Mouse (Mus musculus) liver, adult 2 months (tissue): Measurements from ENCODE around the gene Sec11a.

ENCODE experiments used
- CTCF ChIP-seq: fragments of 200-500 bp; IDR thresholded peaks from 2 replicates; pipeline ENCODE4 v1.5.1; 2011; ENCODE audit warnings: low read depth, low read length, control low read depth
- POLR2A ChIP-seq: fragments of 200-500 bp; IDR thresholded peaks from 2 replicates; pipeline ENCODE4 v1.6.1; 2011; ENCODE audit warnings: low read length, control low read depth; ENCODE audit not compliant: insufficient read depth; ENCODE audit errors: extremely low read depth

GRCm38 (mm10) chr7:80860227-80860626 lies 87.4 kb downstream of the Sec11a start:
- TF ChIP-seq CTCF (no peak), POLR2A (no peak)
